Mouse (Mus musculus) fibroblast of lung, adult 2 months (primary cell): ENCODE results near the gene Kcnq1.
A peak's percentile ranks its signal among the peaks of the same experiment; 100 is the strongest.

Source experiments
- DNase-seq: peaks from one replicate; pipeline ENCODE4 v3.0.0-alpha.2; 2011; ENCODE audit warnings: low read depth

Kcnq1 gene

DNA sequence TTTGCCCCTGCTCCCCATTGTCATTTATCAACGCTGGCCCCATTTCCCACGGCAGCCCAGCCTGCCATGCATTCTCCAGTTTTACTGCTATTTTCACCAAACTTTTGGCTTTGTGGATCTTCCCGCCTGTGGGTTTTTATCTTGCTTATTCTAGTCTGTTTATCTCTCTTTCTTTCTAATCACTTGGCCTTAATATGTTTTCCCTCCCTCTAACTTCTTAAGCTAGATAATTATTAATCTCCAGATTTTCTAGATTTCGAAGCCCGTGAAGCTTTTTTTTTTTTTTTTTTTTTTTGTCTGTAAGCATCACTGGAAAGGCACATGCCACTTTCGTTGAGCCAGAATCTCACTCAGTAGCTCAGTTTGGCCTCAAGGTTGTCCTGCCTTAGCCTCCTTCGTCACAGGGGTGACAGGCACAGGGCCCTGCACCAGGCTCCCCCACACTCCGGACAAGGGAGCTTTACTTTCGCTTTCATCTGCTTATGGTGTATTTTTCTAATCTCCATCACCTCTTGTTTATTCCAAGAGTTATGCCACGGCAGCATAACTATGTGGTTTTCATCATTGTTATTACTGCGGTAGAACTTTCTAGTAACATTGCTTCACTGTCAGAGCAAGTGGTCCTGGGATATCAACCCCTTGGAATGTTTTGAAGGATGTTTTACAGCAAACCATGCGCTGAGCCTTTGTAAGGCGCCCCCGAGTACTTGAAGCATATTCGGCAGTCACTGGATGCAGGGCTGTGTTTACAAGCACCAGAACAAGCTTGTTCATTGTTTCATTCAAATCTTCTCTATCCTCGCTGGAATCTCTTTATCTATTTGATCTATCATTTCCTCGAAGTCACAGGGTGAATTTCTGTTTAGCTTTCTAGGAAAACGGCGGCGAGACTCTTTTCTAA, 261.5 kb downstream of the Kcnq1 start:
- no peak for DNase-seq

DNA sequence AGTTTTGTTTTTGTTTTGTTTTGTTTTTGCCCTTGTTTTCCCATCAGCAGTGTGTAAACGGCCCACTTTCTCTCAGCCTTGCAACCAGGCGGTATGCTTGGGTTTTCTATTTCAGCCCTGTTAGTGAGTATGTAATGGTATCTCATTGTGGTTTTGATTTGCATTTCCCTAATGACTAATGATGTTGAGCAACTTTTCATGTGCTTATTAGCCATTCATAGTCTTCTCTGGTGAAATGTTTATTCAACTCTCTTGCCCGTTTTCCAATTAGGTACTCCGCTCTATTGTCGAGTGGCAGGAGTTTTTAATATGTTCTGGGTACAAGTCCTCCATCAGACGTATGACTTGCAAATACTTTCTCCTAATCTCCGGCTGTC, 262.1 kb downstream of the Kcnq1 start:
- DNase-seq = no peak

DNA sequence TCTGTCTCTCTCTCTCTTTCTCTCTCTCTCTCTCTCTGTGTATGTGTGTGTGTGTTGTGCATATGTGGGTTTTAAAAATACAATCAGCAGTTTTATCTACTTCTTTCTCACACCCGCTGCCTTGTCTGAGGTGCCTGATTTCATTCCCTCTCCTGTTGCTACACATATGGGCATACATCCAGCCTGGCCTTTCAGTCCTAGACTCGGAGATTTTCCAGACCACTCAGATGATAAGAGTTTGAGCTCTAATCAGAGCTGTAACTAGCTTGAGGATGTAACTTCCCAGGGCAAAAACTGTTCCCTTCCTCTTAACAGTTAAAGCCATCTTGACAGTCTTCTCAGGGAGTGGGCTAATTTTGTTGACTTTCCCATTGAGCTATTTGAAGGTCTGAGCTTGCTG, 265.2 kb downstream of the Kcnq1 start:
- no peak for DNase-seq

DNA sequence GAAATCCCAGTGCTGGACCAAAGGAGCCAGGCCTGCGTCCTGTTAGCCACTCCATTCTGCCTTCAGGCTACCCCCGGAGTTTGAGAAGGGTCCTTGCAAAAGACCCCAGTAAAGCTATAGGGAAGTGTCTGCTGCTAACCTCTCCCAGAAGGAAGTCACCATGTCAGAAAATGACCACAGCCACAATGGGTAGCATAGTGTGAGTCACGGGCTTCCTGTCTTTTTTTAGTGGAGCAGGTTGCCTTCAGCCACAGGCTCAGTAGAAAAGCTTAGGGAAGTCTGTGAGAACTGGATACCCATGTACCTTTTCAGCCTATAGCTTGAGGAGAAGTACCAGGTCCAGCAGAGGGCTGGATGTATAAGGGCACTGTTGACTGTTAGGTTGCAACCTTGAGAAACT, 267.1 kb downstream of the Kcnq1 start:
- DNase-seq = no peak

DNA sequence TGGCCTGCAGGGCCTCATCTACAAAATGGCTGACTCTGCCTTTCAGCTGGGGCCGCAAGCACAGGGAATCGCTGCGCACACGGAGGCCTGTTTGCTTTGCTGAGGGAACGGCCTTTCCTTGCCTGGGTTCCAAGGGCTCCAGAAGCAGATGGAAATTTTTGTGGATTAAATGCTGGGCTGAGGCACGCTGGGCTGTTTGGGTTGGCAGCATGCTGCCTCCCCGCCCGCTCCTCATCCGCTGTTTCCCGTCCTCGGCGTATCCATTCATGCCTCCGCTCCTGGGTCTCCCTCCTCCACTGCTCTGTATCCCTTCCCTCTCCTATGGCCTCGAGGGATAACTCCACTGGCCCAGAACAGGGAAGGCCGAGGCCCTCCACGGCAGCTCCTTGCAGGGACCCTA, 269.8 kb downstream of the Kcnq1 start:
- DNase-seq = peak; percentile 45

DNA sequence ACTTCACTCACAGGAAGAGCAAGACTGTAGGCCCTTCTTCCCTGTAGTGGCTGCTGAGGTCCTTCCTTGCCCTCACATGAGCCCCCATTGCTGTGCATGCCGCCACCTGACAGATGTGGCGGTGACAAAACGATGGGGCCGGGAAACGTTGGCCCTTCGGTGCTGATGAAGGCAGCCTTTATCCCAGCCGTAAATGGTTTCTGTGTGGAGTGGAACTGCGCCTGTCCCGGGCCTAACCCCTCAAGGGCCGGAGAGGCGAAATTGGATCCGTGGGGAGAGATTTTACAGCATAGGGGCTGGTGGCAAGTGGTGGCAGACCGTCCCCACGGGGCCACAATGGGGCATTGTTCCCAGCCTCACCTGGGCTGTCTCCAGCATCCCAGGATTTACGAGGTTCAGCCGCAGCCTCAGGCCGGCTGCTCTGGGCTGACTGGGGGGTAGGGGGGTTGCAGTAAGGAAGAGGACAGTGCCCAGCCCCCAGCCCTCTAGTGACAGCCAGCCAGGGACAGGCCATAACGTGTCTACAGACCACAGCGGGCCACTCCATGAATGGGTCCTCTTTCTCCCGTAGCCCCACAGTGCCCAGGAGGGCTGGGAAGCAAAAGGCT, 274.4 kb downstream of the Kcnq1 start:
- no peak for DNase-seq

DNA sequence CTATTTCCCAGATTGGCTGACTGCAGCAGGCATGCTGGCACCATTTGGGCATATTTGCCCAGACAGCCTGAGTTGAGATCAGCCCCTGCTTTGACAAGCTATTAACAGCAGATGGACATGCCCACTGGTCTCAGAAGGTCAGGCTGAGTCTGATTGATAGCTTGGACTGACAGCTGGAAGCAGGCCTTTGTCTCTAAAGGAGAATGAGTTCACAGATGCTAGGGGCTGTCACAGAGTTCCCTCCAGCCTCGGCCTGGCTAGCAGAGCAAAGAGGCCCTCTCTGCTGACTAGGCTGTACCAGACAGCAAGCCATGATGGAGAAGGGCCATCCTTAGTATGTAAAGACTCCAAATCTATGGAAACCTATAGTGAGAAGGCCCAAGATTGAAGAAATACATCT, 280.5 kb downstream of the Kcnq1 start:
- no peak for DNase-seq

DNA sequence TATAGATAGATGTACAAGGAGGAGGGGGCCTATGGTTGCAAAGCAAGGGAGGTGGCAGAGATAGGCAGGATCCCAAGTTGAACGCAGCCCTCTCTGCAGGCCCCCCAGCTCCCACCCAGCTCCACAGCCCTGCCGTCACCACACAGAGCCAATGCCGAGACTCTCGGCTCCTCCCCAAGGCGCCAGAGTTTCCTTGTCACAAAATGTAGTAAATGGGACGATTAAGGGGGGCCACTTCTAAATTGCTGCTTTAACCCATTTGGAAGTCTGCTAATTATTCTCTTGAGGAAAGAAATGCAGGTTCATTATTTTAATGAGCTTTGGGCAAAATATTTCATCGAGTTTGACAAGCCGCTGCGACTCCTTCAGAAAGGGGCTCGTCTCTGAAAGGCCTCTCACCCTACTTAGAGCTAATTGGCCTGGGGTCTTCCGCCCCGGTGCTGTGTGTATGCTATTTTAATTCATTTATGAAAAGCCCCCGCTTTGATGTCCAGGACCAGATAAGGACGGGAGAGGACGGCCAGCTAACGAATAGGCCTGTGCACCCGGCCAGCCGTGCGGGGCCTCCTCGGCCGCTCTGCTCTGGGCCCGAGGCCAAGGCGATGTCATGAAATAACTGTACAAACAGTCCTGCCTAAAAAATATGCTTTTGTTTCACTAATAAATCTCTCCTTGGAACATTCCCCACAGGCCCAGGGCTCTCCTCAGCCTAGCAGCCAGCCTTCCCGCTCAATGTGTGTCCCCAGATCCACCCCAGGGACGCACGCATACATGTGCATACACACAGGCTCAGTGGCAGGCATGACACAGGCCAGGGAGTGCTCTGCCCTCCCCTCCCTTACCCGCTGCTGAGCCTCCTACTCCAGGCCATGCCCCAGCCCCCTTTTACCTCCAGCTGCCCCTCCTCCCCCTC, 282.9 kb downstream of the Kcnq1 start:
- no peak for DNase-seq

DNA sequence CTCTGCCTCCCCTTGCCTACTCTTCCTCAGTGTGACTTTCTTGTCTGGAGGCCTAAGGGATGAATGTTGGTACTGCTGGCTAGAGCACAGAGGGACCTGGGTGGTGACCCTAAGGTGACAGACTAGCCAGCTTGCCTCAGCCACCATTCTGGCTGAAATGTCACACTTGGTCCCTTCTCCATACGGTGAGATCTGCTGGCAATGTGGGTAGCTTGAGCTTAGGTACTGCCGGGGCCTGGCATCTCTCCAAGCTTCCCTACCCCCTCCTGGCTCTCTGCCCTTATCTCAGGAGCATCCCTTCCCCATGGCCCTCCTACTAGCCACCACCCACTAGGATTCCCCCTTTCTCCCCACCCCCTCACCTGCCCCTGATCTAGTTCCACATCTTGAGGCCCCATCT, 283.7 kb downstream of the Kcnq1 start:
- no peak for DNase-seq

DNA sequence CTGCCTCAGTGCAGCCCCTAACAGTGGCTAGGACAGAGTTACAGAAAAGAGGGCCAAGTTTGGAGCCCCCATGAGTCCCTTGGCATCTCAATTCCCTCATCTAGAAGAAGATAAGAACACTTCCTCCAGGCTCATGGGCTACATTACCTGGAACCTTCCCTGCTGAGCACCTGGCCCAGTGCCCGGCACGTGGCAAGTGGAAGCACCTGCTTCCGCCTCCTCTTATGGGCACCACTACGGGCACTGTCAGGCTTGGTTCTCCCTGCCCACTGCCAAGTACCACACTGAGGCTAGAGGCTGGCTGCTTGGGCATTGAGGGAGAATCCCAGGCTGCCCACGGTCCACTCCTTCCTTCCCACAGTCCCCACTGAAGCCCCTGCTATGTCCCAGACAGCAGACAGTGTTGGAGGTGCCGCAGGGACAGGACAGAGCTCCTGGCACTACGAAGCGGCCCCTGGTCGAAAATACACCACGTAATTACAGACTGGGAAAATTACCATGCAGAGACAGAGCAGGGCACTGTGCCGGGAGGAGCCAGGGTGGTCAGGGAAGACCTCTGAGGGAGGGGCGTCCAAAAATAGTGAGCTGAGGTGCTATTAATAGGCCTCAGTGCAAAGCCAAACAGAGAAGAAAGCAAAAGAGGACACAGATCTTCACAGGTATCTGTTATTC, 284.3 kb downstream of the Kcnq1 start:
- no peak for DNase-seq

DNA sequence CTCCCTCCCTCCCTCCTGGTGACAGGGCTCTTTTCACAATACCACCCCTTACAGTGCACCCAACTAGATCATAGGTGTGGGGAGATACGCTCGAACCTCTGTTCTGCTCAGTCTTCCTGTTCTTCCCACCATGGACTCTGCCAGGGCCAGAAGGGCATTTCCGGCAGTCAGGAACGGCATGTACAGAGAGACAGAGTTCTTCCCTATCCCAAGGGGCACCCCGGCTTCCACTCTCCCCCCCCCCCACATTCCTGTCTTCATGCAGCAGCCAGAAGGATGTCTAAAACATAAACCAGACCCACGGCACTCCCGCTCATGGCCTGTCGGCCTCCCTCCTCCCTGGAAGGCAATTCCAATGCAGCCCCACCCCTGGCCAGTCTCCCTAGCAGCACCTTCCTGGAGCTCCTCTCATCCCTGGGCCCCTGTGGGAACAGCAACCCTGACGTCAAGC, 289.0 kb downstream of the Kcnq1 start:
- no peak for DNase-seq

DNA sequence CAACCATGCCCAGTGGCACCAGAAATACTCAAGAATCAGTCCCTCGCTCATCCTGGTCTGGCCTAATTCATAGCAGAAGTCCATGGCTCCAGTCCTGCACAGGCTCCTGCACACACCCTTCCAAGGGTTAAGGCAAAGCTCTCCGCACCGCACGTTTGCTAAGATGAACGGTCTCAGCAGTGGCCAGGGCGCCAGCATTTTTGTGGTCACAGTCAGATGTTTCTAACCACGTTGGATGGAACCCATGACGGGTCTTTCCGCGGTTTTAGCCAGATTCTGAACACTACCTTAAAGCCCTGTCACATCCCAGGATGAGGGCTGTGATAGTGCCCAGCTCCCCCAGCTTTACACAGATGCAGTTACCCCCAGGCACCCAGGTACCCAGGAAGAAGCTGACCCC, 293.6 kb downstream of the Kcnq1 start:
- DNase-seq = peak; percentile 42

DNA sequence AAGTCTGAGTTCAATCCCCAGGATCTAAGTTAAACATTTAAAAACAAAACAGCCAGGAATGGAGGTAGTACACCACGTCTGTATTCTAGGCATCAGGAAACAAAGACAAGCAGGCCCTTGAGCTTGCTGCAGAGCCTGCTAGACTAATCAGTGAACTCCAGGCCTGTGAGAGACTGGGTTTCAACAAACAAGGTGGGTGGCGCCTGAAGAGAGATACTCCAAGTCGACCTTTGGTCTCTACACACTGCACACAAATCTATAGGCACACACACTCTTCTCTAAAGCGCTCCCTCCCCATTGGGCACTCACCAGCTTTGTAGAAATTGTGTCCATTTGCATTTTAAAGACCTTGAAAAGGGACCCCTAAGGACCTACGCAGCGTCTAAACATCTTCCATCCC, 294.4 kb downstream of the Kcnq1 start:
- DNase-seq = no peak

DNA sequence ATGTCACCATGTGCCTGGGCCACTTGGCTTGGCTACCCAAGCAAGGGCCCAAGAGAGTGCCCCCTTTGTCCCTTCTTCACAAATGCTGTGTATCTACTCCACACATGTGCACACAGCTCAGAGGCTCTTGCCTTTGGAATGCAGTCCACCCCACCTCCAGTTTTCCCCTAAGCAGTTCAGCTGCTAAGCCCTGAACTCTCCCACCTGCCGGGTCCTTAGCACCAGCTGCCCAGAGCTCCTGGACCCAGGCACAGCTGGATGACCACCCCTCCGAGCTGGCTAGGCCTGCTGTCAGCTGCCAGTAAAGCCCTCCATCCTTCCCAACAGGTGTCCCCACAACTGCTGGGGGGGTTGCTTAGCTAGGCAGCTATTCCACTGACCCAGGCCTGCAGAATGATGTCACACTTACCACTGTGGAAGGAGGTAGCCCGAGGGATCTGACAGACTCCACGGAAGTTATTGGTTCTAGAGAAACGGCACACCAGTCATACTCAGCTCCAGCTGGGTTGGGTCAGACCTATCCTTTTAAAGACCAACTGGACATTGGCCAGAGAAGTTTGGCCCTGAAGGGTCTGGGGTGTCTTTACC, 295.4 kb downstream of the Kcnq1 start:
- DNase-seq = no peak

DNA sequence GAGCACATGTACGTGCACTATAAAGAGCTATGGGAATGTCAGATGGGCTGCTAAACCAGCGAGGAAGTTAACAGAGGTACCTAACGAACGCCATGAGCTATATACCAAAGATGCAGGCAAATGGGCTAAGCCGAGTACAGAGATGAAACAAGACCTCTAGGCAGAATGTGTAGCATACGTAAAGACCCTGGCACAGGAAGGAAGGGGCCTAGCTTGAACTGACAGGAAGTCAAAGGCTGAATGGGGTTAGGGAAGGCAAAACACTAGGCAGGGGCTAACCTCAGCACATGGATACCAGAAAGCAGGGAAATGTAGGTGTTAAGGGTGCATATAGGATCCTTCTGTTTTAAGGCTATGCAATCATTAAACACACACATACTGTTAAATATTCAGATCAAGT, 298.1 kb downstream of the Kcnq1 start:
- DNase-seq = no peak

DNA sequence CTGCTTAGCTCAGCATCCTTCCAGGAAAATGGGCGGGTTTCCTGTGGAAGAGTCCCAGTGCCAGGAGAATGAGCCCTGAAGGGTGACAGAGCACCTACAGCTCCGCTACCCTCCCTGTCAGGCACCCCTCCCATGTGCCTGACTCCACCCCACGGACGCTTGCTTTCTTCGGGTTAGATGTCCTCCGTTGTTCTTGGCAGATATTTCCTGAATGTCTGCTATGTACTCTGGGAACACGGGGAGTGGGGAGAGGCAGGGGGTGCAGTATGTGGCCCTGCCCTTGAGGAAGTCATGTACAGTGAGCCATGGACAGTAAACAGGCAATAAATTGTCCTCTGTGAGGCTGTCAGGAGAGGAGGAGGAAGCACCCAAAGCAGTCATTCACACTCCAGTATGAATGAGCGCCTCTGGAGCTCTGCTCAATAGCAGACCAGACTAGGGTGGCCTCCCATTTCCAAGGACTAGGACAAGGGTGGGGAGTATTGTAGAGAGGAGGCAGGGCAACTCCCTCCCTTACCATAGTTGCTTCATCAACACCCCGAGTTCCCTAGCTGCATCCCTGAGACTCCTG, 301.9 kb downstream of the Kcnq1 start:
- DNase-seq = peak; percentile 17

DNA sequence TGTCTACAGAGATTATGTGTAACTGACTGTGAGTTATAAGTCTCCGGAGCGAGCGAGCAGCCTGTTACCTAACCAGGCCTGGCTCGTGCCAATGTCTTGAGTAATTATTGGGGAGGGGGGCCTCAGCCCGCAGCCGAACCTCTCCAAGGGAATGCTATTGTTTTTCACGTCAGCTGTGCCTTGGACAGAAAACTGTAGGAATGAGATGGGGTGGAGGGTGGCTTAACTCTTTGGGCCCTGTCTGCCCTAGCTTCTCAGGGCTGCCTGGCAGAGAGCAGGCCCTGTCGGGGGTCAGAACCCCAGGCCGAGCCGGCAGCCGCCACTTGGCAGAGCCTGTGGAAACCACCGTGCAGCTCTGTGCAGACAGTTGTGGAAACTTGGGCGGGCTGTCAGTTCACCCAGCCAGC, 302.5 kb downstream of the Kcnq1 start:
- DNase-seq = peak; percentile 78

DNA sequence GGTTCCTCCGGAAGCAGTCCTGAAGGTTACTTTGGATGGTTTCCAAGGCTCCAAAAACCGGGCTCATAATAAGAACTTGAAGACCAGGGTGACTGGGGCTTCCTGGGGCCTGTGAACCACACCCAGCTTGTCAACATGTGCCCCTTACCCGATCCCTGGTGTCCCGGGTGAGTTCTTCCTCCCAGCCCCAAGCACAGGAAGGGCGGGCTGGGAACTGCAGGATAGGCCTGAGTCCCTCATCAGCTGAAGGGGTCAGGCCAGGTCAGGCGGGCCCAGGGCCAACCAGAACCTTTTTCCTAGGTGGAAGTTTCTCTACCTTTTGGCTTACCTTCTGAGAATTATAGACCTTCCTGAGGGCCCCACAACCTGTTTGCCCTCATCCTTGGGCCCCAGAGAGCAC, 306.4 kb downstream of the Kcnq1 start:
- DNase-seq = no peak

DNA sequence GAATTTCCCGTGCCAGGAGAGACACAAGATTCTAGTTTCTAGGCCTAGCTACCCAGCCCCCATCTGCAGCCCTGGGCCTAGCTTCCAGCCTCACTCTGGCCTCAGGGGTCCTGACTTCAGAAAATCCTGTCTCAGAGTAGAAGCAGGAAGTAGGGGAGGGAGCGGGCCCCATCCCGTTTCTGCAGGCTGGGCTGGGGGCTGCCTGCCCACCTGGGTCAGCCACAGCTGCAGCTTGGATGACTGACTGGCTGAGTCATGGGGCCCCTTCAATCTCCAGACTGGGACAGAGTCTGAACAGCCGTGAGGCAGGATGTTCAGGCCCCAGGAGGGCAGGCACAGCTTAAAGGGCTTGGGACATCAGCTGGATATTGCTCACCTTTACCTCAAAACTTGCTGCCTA, 308.9 kb downstream of the Kcnq1 start:
- DNase-seq = no peak

DNA sequence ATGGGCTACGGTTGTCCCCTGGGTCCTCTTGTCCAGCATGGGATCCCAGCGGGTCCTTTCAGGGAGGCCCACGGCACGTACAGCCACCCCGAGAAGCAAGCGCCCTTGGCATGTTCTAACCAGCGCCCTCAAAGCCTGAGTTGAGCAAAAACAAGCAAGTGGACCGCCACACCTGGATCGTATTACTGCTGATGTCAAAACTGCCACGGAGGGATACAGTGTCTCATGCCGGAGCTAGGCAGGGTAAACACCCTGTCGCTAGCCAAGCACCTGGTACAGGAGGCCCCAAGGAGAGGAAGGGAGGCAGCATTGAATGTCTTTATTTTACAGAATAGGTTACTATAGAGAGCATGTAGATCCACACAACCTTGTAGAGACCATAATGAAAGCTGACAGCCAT, 310.2 kb downstream of the Kcnq1 start:
- no peak for DNase-seq

DNA sequence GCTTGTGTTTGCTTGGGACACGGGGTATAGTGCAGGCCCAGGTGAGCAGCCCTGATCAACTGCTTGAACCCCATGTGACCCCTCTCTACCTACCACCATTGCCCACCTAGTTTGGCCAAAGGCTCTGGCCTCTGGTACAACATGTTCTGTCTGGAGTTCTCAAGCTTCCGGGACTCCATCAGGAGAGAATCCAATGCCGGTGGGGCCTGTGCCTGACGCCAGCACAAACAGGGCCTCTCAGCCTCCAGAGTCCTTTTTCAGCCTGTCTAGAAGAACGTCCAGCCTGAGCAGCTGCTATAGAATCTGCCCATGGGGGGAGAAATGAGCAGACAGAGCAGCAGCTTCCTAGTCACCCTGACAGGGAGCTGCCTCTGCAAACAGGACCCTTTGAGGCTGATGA, 311.7 kb downstream of the Kcnq1 start:
- DNase-seq = no peak
